Comparison of ENCODE assay signal across 8 mouse cellular contexts in genomic region chr16:30510091-30510490, GRCm38 (mm10). TPM values are rescaled to one million over a fixed set of nuclear protein-coding genes. Genes with fewer than 3 reads are reported as not detected.
DNase-seq lines count a peak whose midpoint lies in the region; ATAC-seq and TF ChIP-seq lines count a peak whose summit lies in the region.

No protein-coding gene starts in this region.

- no peak for DNase-seq in heart, postnatal 25 days (ENCODE audit: low spot score)
- DNase-seq in liver, embryonic 14.5 days (ENCODE audit: low read depth in 3 of 3, low spot score in 3 of 3), result no peak
- DNase-seq in ovary, postnatal 36 days (ENCODE audit: low spot score), result no peak
- no peak for DNase-seq in yolk sac, embryonic 10.5 days (ENCODE audit: low spot score)
- DNase-seq in ovary, postnatal 14 days (ENCODE audit: low spot score), result no peak

- TF ChIP-seq CTCF in C2C12 (IDR thresholded peaks at IDR 0.05; ENCODE audit: control insufficient read depth, insufficient read depth, insufficient read length), result no peak
- no peak for TF ChIP-seq CTCF in liver, embryonic 14.5 days (IDR thresholded peaks at IDR 0.05; ENCODE audit: low read depth)

- H3K79me2 ChIP-seq in C2C12 (ENCODE audit: control insufficient read depth, insufficient read depth), result peaks cover 13% of the 10 kb centered on the region

- peaks cover 42% of the 10 kb centered on the region for H3K4me1 ChIP-seq in heart, embryonic 11.5 days (ENCODE audit: control insufficient read depth, insufficient read depth, low read length)
- H3K4me1 ChIP-seq in forebrain, embryonic 12.5 days, result peaks cover 17% of the 10 kb centered on the region
- peaks cover 24 to 32% of the 10 kb centered on the region in 2 experiments for H3K4me1 ChIP-seq in liver, embryonic 14.5 days (replicated peaks; ENCODE audit: control insufficient read depth in 2 of 2, insufficient read depth in 2 of 2, low read length in 1 of 2)

- no peaks in the 10 kb centered on the region for H3K79me3 ChIP-seq in C2C12 (ENCODE audit: low read depth)

- no peak for ATAC-seq in heart, embryonic 11.5 days (replicated peaks; ENCODE audit: insufficient number of reproducible peaks, low FRiP score, low TSS enrichment)
- no peak; the same call in 1 of the 2 replicates for ATAC-seq in forebrain, embryonic 12.5 days (ENCODE audit: low FRiP score)
- no peak for ATAC-seq in liver, embryonic 14.5 days (ENCODE audit: insufficient read depth)

- H3K4me3 ChIP-seq in heart, embryonic 11.5 days (ENCODE audit: low read depth, low read length), result peak overlapping the region; percentile 69
- H3K4me3 ChIP-seq in C2C12 (ENCODE audit: insufficient read depth, poor library complexity, severe bottlenecking), result peak overlapping the region; percentile 50
- H3K4me3 ChIP-seq in forebrain, embryonic 12.5 days (replicated peaks), result peak overlapping the region; percentile 63
- H3K4me3 ChIP-seq in liver, embryonic 14.5 days (ENCODE audit: insufficient read depth in 1 of 2, low read depth in 2 of 2, low read length in 2 of 2), result peak overlapping the region; percentile 67 to 69

- H3ac ChIP-seq in C2C12 (ENCODE audit: control insufficient read depth, insufficient read length, low read depth), result no peak overlapping the region

- peak overlapping the region; percentile 94 for H3K9ac ChIP-seq in heart, embryonic 11.5 days (ENCODE audit: low read depth, low read length)
- H3K9ac ChIP-seq in forebrain, embryonic 12.5 days, result peak overlapping the region; percentile 70
- peak overlapping the region; percentile 72 for H3K9ac ChIP-seq in liver, embryonic 14.5 days (replicated peaks)

- H3K4me2 ChIP-seq in heart, embryonic 11.5 days, result peak overlapping the region; percentile 84
- H3K4me2 ChIP-seq in forebrain, embryonic 12.5 days, result peak overlapping the region; percentile 67
- peak overlapping the region; percentile 65 for H3K4me2 ChIP-seq in liver, embryonic 14.5 days (ENCODE audit: low read depth)

- H3K27ac ChIP-seq in heart, embryonic 11.5 days (ENCODE audit: low read depth, low read length), result 0 out of 2 replicates have a peak overlapping the region, but pooled peaks have one; percentile 41
- peak overlapping the region; percentile 88; the same call in 1 of the 2 replicates for H3K27ac ChIP-seq in forebrain, embryonic 12.5 days
- H3K27ac ChIP-seq in liver, embryonic 14.5 days, result no peak overlapping the region; the same call in 1 of the 2 replicates

- TF ChIP-seq EP300 in liver, embryonic 14.5 days (IDR thresholded peaks at IDR 0.05; ENCODE audit: low read depth), result no peak

- intact Hi-C loops in heart, postnatal 25 days (cut with DNase I), result no loop called here

- no peaks in the 10 kb centered on the region for H3K36me3 ChIP-seq in heart, embryonic 11.5 days (ENCODE audit: control insufficient read depth, insufficient read depth, low read length)
- no peaks in the 10 kb centered on the region for H3K36me3 ChIP-seq in C2C12 (ENCODE audit: control insufficient read depth, insufficient read depth)
- peaks cover 8% of the 10 kb centered on the region for H3K36me3 ChIP-seq in forebrain, embryonic 12.5 days (replicated peaks)
- no peaks in the 10 kb centered on the region for H3K36me3 ChIP-seq in liver, embryonic 14.5 days (replicated peaks; ENCODE audit: control insufficient read depth, insufficient read depth, low read depth)

- H3K9me3 ChIP-seq in heart, embryonic 11.5 days (replicated peaks; ENCODE audit: control insufficient read depth, low read length), result no peaks in the 10 kb centered on the region
- no peaks in the 10 kb centered on the region for H3K9me3 ChIP-seq in forebrain, embryonic 12.5 days
- H3K9me3 ChIP-seq in liver, embryonic 14.5 days (ENCODE audit: control insufficient read depth, low read length), result no peaks in the 10 kb centered on the region

- no peaks in the 10 kb centered on the region for H3K27me3 ChIP-seq in heart, embryonic 11.5 days (ENCODE audit: control insufficient read depth, insufficient read depth, low read length)
- H3K27me3 ChIP-seq in C2C12 (ENCODE audit: control insufficient read depth, insufficient read depth, insufficient read length), result no peaks in the 10 kb centered on the region
- no peaks in the 10 kb centered on the region for H3K27me3 ChIP-seq in forebrain, embryonic 12.5 days
- no peaks in the 10 kb centered on the region for H3K27me3 ChIP-seq in liver, embryonic 14.5 days (ENCODE audit: control insufficient read depth, insufficient read depth, low read length)

- 37% methylated on average over 9 of the region's 9 CpGs for WGBS in heart, embryonic 11.5 days (ENCODE audit: insufficient replicate concordance)
- WGBS in forebrain, embryonic 12.5 days, result 53% methylated on average over 9 of the region's 9 CpGs
- 40% methylated on average over 9 of the region's 9 CpGs for WGBS in liver, embryonic 14.5 days (ENCODE audit: insufficient replicate concordance)

TF ChIP-seq in C2C12, 6 proteins besides CTCF, POLR2A, EP300 and RAD21:
- TF ChIP-seq FOSL1 (IDR thresholded peaks at IDR 0.05; ENCODE audit: insufficient read depth, low read length, poor library complexity, severe bottlenecking) (no peak), USF1 (IDR thresholded peaks at IDR 0.05; ENCODE audit: low read depth) (no peak), MAX (IDR thresholded peaks at IDR 0.05) (no peak)
TF ChIP-seq in C2C12: peak in this region for 0.

RNA-seq across cellular contexts. Expression of gene Tmem44, which starts 40.6 kb away (rescaled TPM):
- polyA plus RNA-seq in heart, embryonic 11.5 days (2014; fragmentation: Nextera tagmentation; extraction: Ambion mirVana), result 16.4 and 17.2 TPM in 2 replicates
- total RNA-seq in heart, postnatal 25 days (2021), result 1 to 10 TPM; 6.5 to 7.8 TPM
- 1.1 TPM for polyA plus RNA-seq in C2C12 (2012; fragmentation: generic; extraction: Trizol)
- 47.4 and 47.8 TPM in 2 replicates for polyA plus RNA-seq in forebrain, embryonic 12.5 days (2016; fragmentation: Nextera tagmentation; extraction: Ambion mirVana)
- 0.85 and 0.87 TPM in 2 replicates for polyA plus RNA-seq in liver, embryonic 14.5 days (2012; rRNA removed)
- 0.46 and 0.48 TPM in 2 replicates for polyA plus RNA-seq in liver, embryonic 14.5 days (2014; fragmentation: Nextera tagmentation; extraction: Ambion mirVana)
